Mouse (Mus musculus): Measurements from ENCODE around the gene Ccdc183. TPM values are rescaled to one million over a fixed set of nuclear protein-coding genes. Genes with fewer than 3 reads are reported as not detected.

Ccdc183 gene
- polyA plus RNA-seq, 1 experiment = not detected

DNA sequence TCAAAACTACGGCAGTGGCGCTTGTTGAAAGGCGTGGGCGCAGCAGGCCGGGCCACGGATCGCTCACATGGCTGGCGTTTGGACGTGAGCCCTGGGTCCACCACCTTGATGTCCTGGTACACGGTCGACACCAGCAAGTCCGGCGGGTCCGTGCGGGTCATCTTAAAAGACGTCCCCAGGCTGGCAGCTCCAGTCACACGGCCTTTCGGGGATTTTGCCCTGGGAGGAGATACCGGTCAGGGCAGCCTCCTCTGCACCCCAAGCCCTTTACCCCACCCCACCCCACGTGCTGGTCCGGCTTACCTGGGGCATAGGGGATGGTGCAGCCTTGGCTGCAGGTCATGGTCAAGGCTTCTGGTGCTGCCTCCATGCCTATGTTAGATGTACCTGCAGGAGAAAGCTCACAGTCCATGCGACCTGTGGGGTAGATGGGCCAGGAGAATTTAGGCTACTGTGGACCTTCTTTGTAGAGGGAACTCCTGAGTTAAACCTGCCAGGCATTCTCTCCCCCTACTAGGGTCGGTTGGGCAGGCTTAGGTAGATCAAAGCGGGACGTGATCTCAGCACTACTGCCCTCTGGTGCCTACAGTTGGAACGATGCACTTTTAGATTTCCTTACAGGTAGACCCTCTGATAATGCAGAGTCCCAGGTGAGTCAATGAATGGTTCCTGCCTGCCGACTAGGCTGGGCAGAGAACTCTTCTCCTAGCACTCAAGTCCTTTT is 37.6 kb downstream of the Ccdc183 start:
- WGBS = 3% methylated on average over 27 of the region's 27 CpGs
- no peak for DNase-seq (ENCODE audit: low read depth, low spot score)

DNA sequence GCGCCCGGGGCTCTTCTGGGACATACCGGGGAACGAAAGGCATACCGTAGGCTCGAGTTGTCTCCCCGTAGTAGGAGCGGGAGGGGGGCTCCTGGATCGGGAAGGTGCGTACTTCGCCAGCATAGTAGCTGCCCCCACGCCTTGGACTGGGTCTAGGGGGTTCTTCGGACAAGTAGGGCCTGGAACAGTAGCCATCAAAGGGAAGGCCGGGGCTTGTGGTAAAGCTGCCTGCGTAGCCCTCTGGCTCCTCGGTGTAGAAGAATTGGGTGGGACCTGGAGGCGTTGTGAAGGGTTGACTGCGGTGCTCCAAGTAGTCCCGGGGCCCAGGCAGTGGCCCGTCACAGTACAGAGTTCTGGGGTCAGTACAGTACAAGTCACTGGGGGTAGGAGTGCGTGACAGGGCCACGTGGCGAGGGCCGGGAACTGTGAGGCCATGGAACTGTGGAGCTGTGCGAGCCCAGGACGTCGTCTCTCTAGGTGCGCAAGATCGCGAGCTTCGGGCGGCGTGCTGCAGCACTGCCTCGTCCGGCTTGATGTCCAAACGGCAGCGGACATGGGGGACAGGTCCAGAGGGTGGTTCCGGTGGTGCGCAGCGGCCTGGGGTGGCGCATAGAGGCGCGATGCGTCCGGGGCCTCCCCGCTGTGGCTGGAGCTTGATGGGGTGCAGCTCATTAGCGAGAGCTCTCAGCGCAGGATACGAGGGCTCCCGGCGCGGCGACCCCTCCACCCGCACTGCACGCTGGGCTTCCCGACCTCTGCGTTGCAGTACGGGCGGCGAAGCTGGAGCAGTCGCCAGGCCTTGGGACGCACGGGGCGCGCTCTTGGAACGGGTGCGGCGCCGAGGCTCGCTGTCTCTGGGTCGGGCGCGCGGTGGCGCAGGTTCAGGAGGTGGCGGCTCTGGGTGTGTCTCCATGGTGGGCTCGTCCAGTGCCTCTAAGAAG is 38.4 kb downstream of the Ccdc183 start:
- DNase-seq (ENCODE audit: low read depth, low spot score) = no peak
- WGBS = 11% methylated on average over 77 of the region's 77 CpGs

DNA sequence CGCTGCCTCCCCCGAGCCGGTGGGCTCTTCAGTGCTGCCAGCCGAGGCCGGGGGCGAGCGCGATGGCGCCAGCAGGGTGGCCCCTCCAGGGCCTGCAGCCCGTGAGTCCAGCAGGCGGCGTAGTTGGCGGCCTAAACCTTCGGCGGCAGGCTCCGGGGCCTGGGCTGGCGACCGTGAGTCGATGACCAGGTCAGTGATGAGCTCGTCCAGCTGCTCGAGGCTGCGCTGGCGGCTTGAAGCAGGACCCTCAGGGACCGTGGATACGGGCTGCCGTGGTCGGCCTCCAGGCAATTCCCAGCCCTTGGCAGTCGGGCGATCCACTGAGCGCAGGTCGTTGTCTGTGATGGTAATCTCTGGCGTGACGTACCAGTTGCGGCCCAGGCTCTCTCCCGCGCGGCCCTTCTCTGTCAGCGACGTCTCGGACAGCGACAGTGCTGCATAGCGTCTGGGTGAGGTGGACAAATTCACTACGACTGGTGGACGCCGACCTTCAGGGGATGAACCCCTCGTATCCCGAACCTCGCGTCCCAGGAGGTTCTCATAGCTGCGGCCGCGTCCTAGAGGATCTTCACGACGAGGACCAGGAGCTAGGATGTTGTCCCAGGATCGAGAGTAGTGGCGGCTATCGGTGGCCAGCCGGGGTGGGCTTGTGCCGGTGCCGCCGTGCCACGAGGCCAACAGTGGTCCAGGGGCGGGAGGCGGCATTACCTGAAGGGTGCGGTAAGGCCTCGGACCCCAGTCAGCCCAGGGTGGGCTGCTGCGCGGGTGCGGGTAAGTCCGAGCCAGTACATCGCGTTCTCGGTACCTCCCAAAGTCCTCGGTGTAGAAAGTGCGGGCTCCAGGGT is 39.3 kb downstream of the Ccdc183 start:
- 16% methylated on average over 75 of the region's 75 CpGs for WGBS
- DNase-seq (ENCODE audit: low read depth, low spot score) = no peak

DNA sequence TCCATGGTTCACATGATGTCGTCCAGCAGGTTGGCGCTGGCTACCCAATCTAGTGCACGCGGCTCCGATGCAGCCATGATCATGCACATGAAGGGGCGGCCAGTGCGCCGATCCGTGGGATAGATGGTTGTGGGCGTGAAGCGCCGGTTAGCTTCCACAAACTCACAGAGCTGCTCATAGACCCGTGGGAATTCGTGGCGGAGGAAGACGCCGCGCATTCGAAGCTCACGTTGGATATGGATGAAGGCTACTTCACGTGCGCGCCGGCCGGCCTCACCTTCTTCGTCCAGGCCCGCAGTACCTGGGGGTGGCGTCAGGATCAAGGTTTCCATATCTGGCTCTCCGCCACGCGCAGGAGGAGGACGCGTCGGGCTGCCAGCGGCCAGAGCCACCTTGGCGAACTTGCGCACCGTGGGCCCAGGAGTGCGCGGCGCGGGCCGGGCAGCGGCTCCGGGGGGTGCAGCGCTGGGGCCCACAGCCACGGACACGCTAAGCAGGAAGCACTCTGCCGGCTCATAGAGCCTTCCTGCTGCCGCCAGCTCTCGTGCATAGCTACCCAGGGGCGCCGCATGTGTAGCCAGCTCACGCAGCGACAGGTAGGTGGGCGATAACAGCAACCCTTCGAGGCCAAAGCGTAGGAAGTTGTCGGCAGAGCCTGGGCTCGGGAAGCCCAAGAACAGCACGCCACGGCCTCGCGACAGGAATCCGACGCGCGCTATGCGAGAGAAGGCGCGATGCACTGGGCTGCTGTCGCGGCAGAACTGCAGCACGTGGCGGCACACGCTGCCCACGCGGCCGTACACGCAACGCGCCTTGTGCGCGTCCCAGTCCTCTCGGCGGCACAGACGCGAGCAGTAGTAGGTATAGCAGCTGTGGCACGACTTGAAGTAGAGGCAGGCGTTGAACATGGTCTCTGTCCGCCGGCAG is 40.2 kb downstream of the Ccdc183 start:
- DNase-seq (ENCODE audit: low read depth, low spot score) = no peak

DNA sequence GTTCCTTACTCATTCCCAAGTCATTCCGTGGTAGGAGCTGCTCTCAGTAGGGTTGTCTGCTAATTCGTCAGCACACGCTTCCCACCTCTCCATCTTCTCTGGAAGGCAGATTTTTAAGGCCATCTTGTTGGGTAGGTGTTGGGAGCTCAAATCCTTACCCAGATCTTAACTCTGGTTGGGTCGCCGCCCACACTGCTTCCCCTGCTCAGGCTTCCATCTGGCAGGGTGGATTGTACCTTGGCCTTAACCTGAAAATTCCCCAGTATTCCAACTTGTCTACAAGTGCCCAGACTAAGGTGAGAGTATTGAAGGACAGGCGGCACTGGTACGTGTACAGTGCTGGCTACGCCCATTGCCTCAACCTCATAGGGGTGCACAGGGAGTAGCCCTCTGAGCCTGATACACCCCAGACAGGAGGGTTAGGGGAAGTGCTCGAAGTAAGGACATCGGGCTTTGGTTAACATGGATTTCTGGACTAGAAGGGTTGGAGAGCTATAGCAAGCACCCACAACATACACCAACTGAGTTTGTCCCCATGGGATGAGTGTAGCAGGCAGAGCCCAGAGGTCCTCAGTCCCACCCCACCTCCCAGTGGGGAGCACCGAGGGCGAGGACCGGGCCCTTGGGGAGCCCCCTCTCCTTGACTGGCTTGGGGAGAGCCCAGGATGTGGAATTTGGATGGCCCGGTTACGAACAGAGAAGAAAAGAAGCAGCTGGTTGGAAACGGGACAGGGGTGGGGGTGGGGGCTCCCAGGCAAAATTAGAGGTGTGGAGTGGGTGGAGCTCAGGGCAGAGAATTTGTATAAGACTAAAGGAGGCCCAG is 41.2 kb downstream of the Ccdc183 start:
- no peak for DNase-seq (ENCODE audit: low read depth, low spot score)
- 87% methylated on average over 16 of the region's 16 CpGs for WGBS

More for the DNA sequence above, 40.2 kb downstream of the Ccdc183 start:
- WGBS = 27% methylated on average over 92 of the region's 92 CpGs

DNA sequence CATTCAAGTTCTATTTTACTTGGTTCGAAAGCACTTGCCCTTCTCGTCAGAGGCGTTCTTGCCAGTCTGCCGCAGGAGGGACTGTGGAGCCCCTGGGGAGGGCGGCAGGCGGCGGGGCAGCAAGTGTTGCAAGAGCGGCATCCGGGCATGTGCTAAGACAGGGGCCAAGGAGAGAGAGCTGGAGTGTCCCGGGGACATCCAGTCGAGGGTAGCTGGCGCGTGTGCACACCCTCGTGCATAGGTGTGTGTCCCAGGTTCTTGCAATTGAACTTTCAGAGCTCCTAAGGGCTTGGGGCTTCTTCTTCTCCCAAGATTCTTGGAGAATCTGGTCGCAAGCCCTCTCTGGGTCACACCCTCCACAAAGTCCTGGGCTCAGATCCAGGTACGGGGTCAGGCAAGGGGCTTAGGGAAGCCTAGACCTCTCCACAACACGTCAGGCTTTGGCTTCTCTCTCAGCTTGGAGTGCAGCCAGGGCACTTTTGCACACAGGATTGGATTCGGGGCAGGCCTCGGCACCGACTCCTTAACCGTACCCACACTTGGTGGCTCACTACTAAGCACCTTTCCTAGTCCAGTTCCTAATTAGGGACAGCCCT is 41.9 kb downstream of the Ccdc183 start:
- no peak for DNase-seq (ENCODE audit: low read depth, low spot score)
- 12% methylated on average over 21 of the region's 21 CpGs for WGBS

DNA sequence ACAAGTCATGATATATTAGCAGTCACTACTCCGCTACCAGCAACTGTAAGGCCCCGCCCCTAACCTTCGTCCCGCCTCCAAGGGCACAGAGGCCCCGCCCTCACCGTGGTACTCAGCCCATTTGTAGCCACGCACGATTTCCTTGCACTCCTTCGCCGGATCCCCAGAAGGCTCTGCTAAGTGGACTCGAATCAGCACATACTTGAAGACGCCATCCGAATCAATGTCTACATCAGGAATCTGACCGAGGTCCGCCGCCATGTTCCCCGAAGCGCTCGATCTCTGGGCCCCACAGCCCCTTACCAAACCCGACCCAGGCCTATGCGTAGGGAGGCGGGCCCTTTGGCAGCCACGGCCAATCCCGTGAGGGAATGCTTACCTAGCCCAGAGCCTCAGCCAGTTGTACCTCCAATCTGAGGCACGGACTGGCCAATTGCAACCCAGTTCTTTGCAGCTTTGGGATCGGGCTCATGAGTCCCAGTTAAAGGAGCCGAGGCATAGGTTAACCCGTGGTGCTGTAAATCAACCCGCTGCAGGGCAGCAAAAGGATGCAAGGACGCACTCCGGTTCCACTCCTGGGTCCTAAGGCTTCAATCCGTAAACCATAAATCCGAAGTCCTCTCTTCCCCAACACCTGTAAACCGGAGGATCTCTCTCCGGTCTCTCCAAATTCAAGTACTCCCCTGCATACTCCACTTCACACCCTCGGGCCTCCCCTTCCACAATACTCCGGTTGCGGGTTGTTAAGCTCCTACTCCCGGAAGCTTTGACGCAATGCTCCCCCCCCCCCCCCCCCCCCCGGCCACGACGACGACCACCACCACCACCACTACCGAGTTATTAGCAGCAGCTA is 42.7 kb downstream of the Ccdc183 start, which contains the start of the genes Mamdc4 and Phpt1:
Mamdc4 (minus strand) TSS at position 267 of the 853 bp plus-strand sequence.
Phpt1 (minus strand) TSS at position 646 of the 853 bp plus-strand sequence.
- WGBS = under 1% methylated on average over 44 of the region's 45 CpGs
- peak; percentile 99 for DNase-seq (ENCODE audit: low read depth, low spot score)

DNA sequence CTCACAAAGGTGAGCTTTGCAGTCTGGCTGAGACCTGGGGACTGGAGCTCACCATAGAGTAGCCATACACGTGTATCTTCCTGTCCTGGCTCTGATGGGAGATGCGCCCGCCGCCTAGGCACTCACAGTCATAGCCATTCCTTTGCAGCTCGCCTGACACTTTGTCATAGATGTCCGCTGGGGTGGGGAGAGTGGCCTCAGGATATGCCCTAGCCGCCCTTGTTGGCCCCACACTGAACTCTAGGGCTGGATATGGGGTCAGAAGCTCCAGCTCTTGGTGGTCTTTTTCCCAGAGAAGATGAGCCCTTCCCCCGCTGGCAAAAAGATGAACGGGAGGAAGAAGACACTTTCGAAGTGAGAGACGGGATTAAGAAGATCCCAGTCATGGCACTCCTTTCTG is 43.3 kb downstream of the Ccdc183 start:
- no peak for DNase-seq (ENCODE audit: low read depth, low spot score)
- 8% methylated on average over 11 of the region's 11 CpGs for WGBS

DNA sequence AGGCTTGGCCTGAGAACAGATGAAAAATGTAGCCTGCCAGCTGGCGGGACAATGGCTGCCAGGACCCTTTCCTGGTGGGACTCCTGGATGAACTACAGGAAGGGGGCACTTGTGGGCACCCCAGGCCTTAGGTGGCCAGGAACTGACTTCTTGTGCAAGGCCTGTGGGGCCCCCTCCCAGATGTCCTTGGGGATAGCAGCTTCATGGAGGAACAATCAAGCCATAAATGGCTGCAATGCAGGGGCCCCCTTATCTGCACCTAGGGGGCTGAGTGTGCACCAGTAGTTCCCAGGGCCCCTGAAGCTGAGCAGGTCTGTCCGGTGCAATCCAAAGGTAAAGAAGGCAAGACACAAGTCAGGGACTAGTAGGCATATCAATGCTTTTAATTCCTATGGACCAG is 44.4 kb downstream of the Ccdc183 start:
- DNase-seq (ENCODE audit: low read depth, low spot score) = no peak
- 88% methylated on average over 2 of the region's 2 CpGs for WGBS

DNA sequence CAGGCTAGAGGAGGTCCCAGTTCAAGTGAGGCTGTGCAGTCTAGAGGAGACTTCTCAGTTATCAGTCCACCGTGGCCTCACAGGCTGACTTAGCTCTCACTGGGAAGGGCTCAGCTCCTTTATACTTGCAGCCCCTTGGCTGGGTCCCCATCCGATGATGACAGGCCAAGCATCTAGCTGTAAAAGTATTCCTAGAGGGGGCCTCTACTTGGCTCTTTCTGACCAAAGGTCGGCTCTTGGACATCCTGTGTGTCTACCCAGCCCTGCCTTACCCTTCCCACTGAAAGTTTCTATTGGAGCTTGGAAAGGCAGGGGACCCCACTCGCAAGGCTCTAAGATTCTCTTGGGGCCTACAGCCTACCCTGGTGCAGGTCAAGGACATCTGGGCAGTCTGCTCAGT is 46.3 kb downstream of the Ccdc183 start:
- WGBS = 77% methylated on average over 4 of the region's 4 CpGs
- no peak for DNase-seq (ENCODE audit: low read depth, low spot score)

DNA sequence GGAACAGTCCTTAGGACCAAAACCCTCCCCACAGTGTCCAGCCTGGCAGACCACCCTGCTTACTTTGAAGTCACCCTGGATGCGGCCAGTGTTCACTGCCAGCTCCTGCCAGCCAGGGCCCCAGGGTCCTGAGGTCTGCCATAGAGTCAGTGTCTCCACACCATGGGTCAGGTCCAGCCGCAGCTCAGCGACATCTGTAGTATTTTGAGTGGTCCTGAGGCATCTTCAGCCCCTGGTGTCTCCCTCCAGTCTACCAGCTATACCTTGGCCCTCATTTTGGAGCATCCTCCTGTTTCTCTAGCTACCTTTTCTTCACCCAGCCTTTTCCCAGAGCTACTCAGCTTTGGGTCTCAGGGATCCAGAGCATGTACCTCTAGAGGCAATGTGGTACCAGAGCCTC is 48.2 kb downstream of the Ccdc183 start:
- no peak for DNase-seq (ENCODE audit: low read depth, low spot score)
- WGBS = 92% methylated on average over 3 of the region's 3 CpGs

DNA sequence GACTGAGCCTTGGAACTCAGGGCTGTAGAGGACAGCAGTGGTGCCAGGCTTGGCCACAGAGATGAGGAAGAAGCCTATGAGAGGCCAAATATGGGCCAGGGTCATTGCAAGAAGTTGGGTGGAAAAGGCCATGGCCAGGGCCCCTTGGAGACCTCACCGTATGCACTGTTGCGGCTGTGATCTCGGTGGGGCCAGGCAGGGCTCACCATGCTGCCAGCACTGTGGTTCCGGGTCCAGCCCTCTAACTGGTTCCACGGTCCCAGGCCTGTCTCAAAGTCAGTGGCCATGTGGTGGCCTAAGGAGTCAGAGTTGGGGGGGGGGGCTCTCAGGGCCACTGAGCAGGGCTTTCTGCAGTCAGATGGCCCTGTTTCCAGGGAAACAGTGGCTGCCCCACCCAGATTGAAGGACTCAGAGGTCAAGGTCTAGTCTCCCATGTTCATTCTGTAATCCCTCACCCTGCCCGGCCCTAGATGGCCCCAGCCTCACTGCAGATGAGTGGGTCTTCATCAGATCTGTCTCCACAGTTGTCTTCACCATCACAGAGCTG is 48.9 kb downstream of the Ccdc183 start:
- 53% methylated on average over 6 of the region's 6 CpGs for WGBS
- DNase-seq (ENCODE audit: low read depth, low spot score) = no peak

DNA sequence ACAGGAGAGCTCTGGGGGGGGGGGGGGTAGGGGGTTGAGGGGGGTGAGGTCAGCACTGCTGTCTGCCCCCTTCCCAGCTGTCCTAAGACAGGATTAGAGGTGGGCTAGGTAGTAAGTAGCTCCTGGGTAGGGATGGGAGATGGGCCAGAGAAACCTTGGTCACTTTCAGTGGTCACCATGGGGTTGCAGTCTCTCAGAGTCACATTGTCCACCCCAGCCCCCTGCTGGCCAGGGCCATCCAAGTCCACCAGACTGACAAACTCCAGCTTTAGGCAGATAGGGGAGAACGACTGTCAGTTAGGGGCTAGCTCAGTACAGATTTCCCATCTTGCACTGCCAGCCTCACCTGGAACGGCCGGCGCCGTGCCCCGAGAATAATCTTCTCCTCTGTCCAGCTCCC is 50.9 kb downstream of the Ccdc183 start:
- WGBS = 84% methylated on average over 6 of the region's 6 CpGs
- DNase-seq (ENCODE audit: low read depth, low spot score) = no peak

DNA sequence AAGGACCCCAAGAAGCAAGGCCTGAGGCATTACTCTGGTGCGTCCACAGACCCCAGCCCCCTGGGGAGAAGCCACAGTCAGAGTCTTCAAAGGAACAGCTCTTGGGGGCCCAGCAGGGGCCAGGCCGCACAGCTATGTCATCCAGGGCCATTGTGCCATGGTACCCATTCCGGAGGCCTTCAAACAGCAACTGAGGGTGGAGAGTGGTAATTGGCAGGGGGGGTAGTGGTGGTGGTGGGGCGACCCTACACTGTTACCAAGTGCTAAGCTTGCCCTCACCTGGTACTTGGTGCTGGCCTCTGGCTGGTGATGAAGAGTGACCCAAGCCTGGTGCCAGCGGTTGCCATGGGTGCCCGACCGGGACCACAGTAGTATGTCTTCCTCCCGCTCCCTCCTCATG is 51.7 kb downstream of the Ccdc183 start:
- WGBS = 94% methylated on average over 8 of the region's 8 CpGs
- no peak for DNase-seq (ENCODE audit: low read depth, low spot score)

DNA sequence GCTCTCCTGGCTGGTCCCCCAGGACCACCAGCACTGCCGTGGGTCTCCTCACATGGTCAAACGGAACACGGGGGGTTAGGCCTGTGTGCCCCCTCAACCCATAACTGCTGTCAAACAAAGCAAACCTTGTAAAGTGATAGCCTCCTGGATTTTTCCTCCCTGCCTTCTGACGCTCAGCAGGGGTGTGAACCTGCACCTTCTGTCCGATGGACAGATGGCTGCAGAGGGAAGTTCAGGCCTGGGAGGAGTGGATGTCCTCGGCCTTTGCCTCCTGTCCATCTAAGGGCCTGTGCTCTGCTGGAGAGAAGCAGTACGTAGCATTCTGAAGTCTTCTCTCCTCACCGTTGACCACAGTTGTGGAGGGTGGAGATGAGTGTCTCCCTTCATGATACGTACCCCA is 55.5 kb downstream of the Ccdc183 start:
- DNase-seq (ENCODE audit: low read depth, low spot score) = no peak
- 78% methylated on average over 9 of the region's 9 CpGs for WGBS

DNA sequence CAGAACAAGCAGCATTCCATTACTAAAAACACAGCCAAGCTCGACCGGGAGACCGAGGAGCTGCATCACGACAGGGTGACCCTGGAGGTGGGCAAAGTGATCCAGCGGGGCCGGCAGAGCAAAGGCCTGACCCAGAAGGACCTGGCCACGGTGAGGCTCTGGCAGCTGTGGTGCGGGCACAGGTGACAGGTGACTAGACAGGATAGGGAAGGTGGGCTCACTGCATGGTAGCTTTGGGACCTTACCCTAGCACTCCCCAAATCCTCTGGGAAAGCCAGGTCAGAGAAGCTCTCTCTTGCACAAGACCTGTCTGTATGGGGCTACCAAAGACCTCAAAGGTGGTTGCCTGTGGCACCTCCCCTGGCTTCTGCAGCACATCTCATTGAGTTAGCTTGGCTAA is 56.9 kb downstream of the Ccdc183 start:
- DNase-seq (ENCODE audit: low read depth, low spot score) = no peak
- 88% methylated on average over 8 of the region's 8 CpGs for WGBS
